Mouse (Mus musculus) adrenal gland, adult 8-10 months (tissue): ENCODE measurements at regions not wholly inside any gene's neighbourhood (a gene's known extent, or its start where the extent isn't known, plus 50 kb on each side); places are given as distances from the start of the nearest gene placed in this dataset.

ENCODE experiments used
- DNase-seq: peaks from one replicate; pipeline ENCODE4 v3.0.0; 2022

DNA sequence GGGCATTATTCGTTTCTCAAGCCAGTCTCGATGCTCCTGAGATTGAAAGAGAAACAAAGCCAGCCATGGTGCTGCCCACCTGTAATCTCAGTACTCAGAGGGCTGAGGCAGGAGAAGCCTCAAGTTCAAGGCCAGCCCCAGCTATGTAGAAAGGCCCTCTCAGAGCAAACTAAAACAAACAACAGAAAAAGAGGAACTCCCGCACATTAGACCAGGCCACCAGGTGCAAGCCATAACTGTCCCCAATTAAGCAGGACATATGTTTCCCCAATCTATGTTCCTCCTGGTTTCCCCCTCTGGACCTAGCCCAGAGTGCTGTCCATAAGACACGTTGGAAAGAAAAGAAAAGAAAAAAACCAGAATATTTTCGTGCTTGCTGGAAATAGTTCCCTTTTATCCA lies 142.5 kb downstream of the Cdc5l start:
- no peak for DNase-seq

DNA sequence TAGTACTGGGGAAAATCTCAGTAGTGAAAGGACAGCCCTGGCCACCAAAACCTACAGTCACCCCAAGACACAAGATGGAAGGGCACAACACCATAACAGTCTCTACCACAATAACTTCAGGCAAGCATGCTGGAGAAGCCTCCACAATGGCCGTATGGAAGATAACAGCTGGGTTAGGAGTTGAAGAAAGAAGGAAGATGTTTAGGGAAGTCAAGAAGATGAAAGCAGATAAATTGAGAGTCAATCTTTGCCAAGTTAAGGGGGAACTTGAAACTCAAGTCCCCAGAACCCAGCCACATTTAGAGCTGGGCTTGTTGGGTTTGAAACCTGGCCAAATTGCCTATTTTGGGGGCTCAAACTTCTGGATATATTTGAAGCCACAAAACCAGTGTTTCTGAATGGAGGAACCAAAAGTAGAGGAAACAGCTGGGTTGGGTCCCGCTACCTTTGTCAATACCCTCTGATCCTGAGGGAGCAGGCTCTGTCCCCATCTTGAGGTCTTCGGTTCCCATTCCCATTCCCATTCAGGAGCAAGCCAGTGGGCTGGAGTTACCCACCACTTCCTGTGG lies 147.8 kb downstream of the Cdc5l start:
- no peak for DNase-seq

DNA sequence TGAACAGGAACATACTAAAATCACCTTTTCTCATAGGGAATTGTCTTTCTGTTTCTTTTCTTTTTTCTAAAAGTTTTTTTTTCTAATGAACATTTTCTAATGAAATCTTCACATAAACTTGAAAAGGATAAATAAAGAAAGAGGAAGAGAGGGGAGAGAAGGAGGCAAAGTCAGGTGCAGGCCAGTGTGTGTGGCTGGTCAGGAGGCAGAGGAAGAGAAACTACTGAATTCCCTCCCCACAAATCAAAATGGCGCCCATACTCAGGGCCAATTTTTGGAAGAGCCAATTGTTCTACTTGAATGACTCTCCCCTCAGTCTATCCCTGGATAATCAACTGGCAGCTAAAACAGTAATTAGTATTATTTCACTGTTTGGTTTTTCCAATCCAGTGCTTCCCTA lies 152.0 kb downstream of the Cdc5l start:
- DNase-seq = no peak

DNA sequence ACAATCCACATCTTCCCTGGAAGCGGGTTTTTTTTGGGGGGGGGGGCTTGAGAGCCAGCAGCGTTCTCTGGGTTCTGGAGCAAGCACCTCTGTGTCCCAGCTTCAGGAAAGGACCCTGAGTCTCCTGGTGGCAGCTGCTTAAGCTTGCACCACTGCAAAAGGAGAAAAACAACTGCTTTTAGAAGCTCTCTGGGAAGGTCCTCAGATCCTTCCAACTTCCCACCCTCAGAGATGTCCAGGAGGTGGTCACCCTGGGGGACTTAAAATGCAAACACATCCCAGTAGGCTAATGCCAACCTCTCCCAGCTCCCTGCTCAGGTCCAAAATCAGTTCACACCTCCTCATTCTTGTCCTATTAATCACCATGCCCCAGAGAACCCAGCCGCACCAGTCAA lies 153.7 kb downstream of the Cdc5l start:
- no peak for DNase-seq

DNA sequence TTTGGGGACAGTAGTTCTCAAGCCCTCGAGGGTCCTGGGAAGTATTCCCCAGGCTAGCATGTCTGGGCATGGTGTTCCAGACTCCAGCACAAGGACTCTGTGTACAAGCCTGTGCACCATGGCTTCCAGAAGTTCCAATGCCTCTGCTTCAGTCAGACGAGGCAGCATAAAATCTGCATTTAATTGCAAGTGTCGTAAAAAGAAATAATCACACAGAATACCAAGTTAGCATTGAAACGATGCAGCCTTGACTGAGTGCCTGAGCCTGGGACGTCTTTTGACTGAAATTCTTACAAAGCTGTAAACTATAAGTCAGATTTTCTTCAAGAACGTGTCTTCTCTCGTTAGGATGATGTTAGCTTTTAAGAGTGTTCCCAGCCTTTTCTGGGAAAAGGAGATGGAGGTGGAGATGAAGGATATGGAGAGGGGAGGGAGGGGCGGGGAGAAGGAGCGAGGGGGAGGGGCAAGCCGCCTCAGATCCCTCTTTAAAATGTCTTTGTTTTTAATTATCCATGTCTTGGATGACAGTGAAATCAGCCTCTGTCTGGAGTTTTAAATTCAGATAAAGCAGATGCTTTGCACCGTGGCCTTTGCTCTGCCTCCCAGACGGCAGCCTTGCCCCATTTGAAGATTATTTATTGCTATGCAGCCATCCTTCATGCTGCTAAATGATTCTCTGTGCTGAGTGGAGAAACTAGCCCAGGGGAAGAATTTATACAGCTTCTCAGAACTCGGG lies 154.3 kb downstream of the Cdc5l start:
- DNase-seq = peak; percentile 19

- DNase-seq = no peak
These were observed 156.0 kb downstream of the Cdc5l start for GRCm38 (mm10) chr17:45277516-45277915.

DNA sequence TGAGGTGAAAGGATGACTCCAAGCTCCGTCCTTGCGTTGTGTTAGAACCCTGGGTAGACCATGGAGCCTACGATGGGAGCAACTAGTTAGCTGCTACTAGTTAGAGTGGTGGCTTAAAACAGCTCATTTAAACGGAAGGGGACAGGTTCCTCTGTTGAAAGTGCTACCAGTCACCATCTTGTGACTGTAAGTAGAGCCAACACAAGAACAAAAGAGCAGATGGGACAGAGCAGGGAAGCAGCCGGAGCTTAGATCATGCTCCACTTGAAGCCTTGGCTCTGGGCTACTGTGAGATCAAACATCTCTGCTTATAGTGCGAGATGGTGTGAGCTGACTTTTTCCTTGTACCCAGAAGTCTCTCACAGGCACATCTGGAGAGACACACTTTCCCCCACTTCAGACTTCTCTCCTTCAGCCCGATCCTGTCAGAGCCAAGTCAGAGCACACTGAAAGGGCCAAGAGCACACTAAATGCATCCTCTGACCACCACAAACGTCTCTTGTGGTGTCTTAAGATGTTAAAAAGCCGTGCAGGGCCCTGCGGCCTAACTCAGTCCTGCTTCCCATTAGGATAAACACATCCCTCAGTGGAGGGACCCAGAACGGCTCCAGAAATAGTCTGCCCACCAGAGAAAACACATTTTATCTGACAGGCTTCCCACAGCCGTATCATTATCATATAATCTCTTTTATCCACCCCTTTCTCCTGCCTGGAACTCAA lies 156.7 kb downstream of the Cdc5l start:
- no peak for DNase-seq

DNA sequence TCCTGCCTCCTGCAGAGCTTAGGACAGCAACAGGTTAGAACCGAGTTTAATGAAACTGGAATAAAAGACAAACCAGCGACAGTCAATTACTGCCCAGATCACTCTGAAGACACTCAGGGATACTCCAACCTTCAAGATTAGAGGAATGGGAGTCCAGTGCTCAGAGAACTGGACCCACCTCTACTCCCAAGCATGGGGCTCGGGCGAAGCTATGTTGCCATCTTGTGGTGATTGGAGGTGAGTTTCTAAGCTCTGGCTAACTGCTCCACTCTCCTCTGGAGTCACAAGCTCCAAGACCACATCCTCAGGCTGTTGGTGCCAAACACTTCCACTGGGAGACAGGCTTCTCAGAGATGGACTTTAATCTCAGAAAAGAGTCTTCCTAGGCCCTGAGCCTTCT lies 158.6 kb downstream of the Cdc5l start:
- DNase-seq = no peak

DNA sequence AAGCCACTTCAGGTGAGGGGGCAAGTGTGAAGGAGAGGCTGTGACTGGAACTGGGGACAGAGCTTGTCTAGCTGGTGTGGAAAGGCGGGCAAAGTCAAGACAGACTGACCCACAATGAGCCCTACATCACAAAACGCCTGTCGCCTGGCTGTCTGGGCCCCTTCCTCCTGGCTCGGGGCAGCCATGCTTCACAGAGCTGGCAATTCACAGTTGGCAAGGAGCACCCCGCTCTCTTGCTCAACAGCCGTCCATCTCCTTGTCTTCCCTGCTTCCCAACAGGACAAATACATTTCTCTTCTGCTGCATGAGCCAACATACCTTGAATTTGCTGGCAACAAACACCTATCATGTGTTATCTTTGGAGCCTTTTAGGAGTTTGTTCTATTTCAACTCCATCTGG lies 166.8 kb downstream of the Cdc5l start:
- no peak for DNase-seq

DNA sequence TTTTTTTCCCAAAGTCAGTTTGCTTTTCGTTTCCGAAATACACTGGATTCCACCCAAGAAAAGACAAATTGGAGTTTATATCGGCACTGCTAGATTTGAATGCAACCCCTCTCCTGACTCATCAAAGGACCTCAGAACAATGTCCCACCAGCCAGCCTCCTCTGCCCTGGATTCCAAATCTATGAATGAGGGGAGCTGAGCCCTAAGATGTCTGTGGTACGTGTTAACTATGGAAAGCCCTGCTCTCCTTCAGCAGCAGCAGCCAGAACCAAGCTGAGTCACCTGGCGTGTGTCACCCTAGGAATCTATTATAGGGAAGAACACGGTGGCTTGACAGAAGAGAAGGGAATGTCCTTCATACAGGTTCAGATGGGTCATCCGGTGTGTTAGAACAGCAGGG lies 167.9 kb downstream of the Cdc5l start:
- DNase-seq = no peak

DNA sequence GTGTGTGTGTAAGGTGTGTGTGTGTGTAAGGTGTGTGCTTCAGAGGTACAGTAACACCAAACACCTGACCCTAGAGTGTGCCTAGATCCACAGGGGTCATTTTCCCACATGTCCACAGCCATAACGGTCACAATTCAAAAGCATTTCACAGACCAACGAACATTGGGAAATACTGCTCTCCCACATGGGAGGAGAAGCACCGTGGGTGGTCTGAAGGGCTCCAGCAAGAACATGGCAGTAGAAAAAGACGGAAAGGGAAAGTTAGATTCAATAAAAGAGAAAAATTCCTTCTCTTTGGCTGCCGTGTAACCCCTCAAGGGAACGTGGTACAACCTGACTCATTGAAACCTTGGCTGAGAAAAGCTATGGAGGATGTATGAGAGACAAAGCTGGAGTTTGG lies 169.1 kb downstream of the Cdc5l start:
- DNase-seq = no peak

- no peak for DNase-seq
These were observed 173.1 kb downstream of the Cdc5l start for GRCm38 (mm10) chr17:45260421-45260820.

DNA sequence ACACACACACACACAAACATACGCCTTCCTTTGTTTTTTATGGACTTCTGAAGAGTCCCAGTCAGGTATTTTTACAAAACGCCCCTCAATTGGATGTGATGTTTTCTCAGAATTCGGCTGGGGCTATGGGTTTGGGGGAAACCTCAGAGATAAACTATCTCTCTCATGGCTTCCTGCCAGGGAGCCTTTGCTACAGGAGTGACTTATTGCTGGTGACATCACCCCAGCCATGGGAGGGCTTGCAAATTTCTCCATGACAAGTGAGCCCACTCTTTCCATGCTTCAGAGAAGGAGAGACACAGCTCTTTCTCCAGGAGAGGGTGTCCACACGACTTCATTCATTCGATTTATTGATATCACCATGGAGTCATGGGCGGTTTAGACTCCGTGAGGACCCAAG lies 175.5 kb downstream of the Cdc5l start:
- DNase-seq = no peak

DNA sequence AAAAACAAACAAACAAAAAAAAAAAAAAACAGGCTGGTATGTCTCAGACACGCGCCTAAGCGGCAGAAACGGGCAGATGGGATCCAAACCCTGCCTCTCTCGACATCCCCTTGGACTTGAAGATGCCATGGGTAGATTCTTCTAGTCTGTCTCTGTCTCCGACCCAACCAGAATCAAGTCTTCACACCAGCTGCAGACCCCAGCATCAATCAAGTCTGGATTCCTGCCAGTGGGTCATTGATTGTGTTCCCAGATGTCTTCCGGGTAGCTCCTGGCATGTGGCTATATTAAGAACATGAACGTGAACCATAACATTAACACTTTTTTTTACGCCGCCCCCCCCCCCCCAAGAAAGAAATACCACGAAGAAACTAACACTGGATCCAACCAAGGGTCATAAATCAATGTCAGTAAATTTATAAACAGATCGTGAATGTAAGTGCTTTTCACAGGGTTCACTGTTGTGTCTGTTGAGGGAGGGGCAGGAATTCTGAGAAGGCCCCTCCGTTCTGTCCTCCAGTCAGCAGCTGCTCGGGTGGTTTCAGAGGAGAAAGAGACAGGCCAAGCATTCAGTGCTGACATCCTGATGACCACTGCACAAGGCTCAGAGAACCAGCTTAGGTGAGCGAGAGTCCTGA lies 180.8 kb downstream of the Cdc5l start:
- DNase-seq = no peak

GRCm38 (mm10) chr17:45251034-45251730 lies 182.4 kb downstream of the Cdc5l start:
- peak; percentile 25 for DNase-seq

DNA sequence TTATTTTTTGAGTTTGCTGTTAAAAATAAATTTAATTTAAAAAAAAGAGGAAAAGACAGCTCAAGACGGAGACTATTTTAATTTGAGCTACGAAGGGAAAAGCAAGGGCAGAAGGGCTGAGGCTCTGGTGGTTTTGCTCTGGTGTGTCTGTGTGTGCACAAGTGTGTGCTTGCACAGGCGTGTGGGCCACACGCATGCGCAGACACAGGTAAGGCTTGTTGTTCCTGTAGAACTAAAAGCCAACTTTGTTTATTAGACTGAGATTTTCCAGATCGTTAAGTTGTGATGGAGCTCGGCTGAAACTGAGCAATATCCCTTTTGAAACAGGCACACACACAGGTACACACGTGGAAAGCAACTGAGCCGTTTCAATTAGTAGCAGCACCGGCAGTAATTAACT lies 183.1 kb downstream of the Cdc5l start:
- DNase-seq = no peak

- DNase-seq = no peak
These were observed 186.1 kb downstream of the Cdc5l start for GRCm38 (mm10) chr17:45247142-45248137.

DNA sequence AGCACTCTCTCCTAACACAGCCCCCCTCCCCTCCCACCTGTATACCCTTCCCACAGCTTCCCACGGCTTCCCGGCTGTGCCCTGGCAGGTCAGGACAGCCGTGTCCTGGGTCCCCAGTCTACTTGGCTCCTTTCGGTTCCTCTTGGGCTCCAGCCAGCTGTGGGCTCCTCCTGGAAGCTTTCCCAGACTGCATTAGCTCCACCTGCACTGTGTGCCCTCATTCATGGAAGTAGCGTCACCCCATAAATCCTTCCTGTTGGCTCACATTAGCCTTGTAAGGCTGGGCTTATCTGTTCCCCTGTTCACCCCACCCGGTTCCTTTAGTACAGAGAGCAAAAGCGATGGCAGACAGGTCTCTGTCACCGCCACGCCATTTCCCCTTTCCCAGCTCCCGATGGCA lies 188.7 kb downstream of the Cdc5l start:
- peak; percentile 39 for DNase-seq

DNA sequence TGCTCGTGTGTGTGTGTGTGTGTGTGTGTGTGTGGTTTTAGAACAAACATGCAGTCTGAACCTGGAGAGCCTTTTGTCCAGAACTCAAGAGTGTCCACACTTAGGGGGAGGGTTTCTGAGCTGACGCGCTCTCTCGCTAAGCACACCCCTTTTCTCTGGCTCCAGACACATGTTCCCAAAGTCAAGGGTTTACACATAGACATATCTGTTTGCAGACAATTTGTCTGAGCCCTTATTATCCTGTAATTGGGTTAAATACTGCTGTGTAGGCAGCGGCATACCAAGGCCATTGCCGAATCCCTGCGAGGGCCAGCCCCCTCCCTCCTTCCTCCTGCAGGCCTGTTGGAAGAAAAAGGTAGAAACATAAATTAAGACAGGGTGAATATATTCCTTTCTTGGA lies 190.4 kb downstream of the Cdc5l start:
- no peak for DNase-seq

DNA sequence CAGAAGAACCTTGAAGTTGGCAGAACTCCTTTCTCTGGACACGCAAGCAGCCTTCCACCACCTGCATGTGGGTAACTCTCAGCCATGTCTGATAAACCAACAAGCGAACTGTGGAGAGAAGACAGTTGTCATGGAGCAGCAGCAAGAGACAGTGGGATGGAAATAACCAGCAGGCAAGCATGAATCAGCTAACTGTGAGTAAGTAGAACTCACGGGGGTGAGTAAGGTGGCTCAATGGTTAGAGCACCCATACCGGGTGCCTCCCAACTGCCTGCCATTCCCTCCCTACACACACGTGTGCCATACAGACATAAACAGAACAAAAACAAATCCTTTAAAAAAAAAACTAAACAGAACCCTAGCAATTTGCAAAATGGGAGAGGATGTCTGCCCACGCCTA lies 191.5 kb downstream of the Cdc5l start:
- no peak for DNase-seq

- DNase-seq = no peak
These were observed 192.5 kb downstream of the Cdc5l start for GRCm38 (mm10) chr17:45240963-45241543.
